Mouse (Mus musculus) T-helper 2 cell (primary cell): ENCODE results near the gene Srpk2.
"Not testable (repeated sequence)": the region's sequence is repeated elsewhere in the genome, so short reads cannot be mapped to it uniquely, and the experiment has no call there.

ENCODE experiments used
- in situ Hi-C: fragments of 300-600 bp; cut with MboI, MseI; formaldehyde crosslinking; loops from one replicate; pipeline ENCODE4 v1.15.1; 2025; ENCODE audit warnings: high pct_unique_total_duplicates

Srpk2 gene

GRCm38 (mm10) chr5:23684517-23684916 is at the start of gene Srpk2:
TSS of gene Srpk2 (minus strand) at chr5:23684617.
- in situ Hi-C loops: no loop called here

- in situ Hi-C loops: no loop called here
Observed at GRCm38 (mm10) chr5:23721956-23722355, 37.5 kb upstream of the Srpk2 start.

GRCm38 (mm10) chr5:23718881-23719328 is 34.5 kb upstream of the Srpk2 start:
- in situ Hi-C loops: no loop called here

- in situ Hi-C loops: no loop called here
Observed at GRCm38 (mm10) chr5:23718182-23718534, 33.7 kb upstream of the Srpk2 start.

- in situ Hi-C loops: no loop called here
Observed at GRCm38 (mm10) chr5:23717469-23718181, 33.2 kb upstream of the Srpk2 start.

GRCm38 (mm10) chr5:23713401-23714335 is 29.3 kb upstream of the Srpk2 start:
- in situ Hi-C loops: no loop called here

GRCm38 (mm10) chr5:23712130-23713001 is 27.9 kb upstream of the Srpk2 start:
- in situ Hi-C loops: no loop called here

- in situ Hi-C loops: not testable (repeated sequence)
Observed at GRCm38 (mm10) chr5:23711671-23712129, 27.3 kb upstream of the Srpk2 start.

- in situ Hi-C loops: no loop called here
Observed at GRCm38 (mm10) chr5:23711244-23711643, 26.8 kb upstream of the Srpk2 start.

- in situ Hi-C loops: no loop called here
Observed at GRCm38 (mm10) chr5:23709661-23710060, 25.2 kb upstream of the Srpk2 start.

- in situ Hi-C loops: not testable (repeated sequence)
Observed at GRCm38 (mm10) chr5:23706601-23707597, 22.5 kb upstream of the Srpk2 start.

- in situ Hi-C loops: no loop called here
Observed at GRCm38 (mm10) chr5:23697457-23697856, 13.0 kb upstream of the Srpk2 start.

- in situ Hi-C loops: no loop called here
Observed at GRCm38 (mm10) chr5:23683431-23683830, 986 bp downstream of the Srpk2 start.

GRCm38 (mm10) chr5:23679006-23679405 is 5.4 kb downstream of the Srpk2 start:
- in situ Hi-C loops: no loop called here

- in situ Hi-C loops: no loop called here
Observed at GRCm38 (mm10) chr5:23677883-23678282, 6.5 kb downstream of the Srpk2 start.

GRCm38 (mm10) chr5:23677072-23677453 is 7.4 kb downstream of the Srpk2 start:
- in situ Hi-C loops: no loop called here

GRCm38 (mm10) chr5:23676156-23677071 is 8.0 kb downstream of the Srpk2 start:
- in situ Hi-C loops: no loop called here

GRCm38 (mm10) chr5:23675499-23676155 is 8.8 kb downstream of the Srpk2 start:
- in situ Hi-C loops: no loop called here
